Mouse (Mus musculus) B cell, adult 2 months (primary cell): ENCODE measurements around the gene Dact3.

Source experiments
- DNase-seq, 2 experiments: peaks; one replicate each; pipeline ENCODE4 v3.0.0; 2022

Gene Dact3

GRCm38 (mm10) chr7:16875310-16875325 lies at the start of gene Dact3:
Gene Dact3, plus strand, starts transcription at chr7:16875317.
- no peak for DNase-seq

- DNase-seq = peak; percentile 76 to 81
These were observed 49.3 kb upstream of the Dact3 start for GRCm38 (mm10) chr7:16825785-16826184.

GRCm38 (mm10) chr7:16826571-16826970 lies 48.5 kb upstream of the Dact3 start:
- DNase-seq = no peak

DNA sequence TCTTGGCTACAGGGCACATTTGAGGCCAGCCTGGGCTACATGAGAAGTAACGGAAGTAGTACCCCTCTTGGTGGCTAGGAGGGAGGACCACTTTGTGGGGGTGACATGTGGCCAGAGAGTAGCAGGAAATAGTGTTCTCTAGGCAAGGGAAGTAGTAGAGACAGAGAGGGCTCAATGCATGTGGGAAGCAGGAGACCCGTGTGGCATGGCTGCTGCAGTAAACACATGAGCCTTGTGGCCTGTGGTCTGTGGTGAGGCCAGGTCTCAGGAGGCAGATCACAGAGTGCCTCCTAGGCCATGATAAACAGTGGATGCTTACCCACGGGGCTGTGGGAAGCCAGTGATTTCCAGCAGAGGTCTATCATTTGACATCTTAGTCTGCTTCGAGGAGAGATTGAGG lies 47.8 kb upstream of the Dact3 start:
- peak in 1 of 2 experiments; percentile 36 for DNase-seq

GRCm38 (mm10) chr7:16830449-16830848 lies 44.7 kb upstream of the Dact3 start:
- DNase-seq = no peak

DNA sequence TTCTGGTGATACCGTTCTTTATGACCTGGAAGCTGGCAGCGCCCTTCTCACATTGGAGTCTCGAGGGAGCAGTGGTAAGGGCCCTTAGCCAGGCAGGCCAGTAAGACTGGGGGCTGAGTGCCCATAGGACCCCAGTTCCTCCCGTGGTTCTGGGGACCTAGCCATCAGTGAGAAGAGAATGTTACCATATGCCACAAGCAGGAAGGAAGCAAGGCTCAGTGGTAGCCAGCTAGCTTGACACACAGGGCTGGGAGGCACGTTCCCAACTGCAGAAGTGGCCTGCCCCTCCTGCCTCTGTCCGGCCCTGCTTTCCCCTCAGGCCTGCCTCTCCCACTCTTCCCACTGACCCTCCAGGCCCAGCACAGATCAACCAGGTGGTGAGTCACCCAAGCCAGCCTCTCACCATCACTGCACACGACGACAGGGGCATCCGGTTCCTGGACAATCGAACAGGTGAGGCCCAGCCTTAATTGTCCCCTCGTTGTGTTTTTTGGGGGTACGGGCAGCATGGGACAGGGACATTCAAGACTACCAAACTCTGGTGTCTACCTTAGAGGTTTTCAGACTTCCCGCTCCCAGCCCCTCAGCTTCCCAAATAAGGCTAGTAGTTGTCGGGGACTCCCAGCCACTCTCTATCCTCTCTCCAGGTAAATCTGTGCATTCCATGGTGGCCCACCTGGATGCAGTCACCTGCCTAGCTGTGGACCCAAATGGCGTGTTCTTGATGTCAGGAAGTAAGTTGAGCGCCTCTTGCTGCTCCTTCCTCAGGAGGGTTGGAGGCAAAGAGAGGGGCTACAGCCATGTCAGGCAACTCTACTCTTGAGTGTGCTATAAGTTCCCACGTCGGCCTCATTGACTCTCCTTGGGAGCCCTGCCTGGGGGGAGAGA lies 37.0 kb upstream of the Dact3 start:
- peak in 1 of 2 experiments; percentile 31 for DNase-seq

DNA sequence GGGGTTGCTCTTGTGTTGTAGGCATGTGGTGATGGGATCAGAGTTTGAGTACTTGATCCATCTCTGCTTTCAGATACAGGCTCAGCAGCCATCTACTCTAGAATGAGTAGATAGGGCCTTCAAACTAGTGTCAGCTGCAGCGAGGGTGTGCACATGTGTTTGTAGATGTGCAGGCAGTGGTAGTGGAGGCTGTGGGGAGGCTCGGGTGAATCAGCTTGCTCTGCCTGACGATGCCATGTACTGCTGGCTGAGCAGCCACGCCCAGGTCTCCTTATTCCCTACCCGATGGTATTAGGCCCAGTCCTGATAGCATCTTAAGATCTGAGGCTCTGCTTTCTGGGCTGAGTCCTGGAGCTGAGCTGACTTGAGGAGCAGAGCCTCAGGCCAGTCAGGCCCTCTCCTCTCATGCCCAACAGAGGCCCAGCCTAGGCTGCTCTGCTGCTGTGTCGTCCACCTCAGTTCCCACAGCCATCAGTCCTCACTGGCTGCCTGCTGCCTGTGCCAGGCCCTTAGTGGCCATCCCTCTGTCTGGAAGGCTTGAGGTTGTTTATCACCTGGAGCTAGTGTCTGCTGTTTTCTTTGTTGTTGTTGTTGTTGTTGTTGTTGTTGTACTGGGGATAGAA lies 36.2 kb upstream of the Dact3 start:
- no peak for DNase-seq

GRCm38 (mm10) chr7:16839427-16840108 lies 35.5 kb upstream of the Dact3 start:
- no peak for DNase-seq

DNA sequence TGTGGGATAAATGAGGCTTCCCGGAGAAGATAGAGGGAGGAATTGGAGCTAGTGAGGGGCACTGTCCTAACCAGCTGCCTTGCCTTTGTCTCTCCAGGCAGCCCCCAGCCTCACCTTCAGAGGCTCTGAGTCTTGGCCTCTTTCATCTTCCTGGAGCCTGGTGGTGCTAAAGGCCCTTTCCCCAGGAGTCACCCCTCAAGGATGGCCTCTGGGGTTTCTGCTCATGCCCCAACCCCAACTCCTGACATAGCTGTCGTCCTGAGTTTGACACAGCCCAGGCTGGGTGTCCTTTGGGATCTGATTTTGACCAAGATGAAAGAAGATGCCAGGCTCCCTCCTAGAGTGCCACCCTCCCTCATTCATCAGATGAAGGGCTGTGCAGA lies 35.0 kb upstream of the Dact3 start:
- DNase-seq = no peak

- DNase-seq = no peak
These were observed 34.0 kb upstream of the Dact3 start for GRCm38 (mm10) chr7:16841078-16841477.

GRCm38 (mm10) chr7:16841561-16842560 lies 33.3 kb upstream of the Dact3 start:
- peak; percentile 75 to 78 for DNase-seq

- peak; percentile 88 to 89 for DNase-seq
These were observed 32.5 kb upstream of the Dact3 start, which contains the start of gene Prkd2 for GRCm38 (mm10) chr7:16842645-16843063. Gene Prkd2, plus strand, starts transcription at chr7:16842902.

GRCm38 (mm10) chr7:16843441-16844171 lies 31.5 kb upstream of the Dact3 start:
- peak in 1 of 2 experiments; percentile 33 for DNase-seq

DNA sequence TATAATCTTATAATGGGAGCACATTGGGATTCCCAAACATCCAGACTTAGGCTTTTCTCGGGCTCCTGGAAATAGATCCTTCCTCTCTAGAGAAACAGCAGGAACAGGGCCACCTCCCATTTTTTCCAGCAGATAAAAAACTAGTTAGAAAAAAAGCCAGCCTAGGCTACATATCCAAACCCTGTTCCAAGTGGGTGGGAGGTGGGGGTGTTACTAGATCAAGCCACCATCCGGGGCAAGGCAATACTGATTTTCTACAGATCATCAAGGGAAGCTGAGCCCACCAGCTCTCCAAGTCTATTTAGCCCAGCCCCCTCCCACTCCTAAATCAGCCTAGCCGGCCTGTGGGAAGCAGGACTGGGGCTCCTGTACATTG lies 30.4 kb upstream of the Dact3 start:
- DNase-seq = no peak

DNA sequence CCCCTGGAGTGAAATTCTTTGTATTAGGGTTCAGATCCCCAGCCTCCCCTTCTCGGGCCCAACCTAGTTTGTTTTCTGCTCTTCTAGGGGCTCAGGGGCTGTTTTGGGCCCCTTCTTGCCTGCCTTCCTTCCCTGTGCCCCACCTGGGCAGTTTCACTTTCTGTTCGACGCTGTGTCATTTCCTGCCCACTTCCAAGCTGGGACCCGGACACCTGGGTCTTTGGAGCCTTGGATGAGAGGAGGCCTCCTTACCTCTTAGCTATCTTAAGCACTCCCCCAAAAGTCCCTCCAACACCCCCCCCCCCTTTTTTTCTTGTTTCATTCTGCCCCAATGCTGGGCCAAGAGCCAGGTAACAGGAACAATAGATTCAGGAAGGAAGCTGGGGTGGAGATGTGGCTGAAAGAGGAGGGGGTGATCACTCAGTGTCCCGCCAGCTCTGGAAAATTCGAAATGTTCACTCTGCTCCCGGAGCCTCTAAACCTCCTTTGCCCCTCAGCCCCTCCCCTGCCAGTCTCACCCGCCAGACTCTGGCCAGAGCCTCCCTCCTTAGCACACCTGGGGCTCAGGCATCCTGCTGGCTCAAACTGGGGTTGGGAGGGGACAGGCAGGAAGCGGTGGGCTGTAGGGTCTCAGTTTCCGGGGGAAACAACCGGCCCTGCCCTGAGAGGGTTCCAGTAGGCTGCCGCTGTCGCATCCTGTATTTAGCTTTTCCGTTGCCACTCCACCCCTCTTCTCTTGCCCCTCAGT lies 29.9 kb upstream of the Dact3 start:
- peak; percentile 53 to 54 for DNase-seq

- DNase-seq = no peak
These were observed 29.3 kb upstream of the Dact3 start for GRCm38 (mm10) chr7:16845820-16846167.

DNA sequence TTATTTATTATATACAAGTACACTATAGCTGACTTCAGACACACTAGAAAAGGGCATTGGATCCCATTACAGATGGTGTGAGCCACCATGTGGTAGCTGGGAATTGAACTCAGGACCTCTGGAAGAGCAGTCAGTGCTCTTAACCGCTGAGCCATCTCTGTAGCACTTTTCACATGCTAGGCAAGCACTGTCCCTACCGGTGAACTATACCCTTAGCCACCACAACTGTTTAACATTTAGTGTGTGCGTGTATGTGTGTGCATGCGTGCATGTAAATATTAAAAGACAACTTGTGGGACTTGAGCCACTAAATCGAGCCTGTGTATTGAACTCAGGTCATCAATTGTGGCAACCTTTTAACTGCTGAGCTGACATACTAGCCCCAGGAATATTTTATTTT lies 28.3 kb upstream of the Dact3 start:
- DNase-seq = no peak

DNA sequence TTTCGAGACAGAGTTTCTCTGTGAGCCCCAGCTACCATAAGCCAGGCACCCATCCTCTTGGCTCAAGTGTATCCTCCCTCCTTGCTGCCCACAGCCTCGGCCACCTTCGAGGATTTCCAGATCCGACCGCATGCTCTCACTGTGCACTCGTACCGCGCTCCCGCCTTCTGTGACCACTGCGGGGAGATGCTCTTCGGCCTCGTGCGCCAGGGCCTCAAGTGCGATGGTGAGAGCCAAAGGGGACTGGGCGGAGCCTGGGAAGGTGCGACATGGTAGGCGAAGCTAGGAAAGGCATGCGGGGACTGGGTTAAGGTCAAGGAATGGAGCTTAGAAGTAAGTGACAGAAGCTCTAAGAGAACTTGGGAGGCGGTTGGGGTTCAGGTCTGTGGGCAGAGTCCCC lies 27.6 kb upstream of the Dact3 start:
- DNase-seq = no peak

GRCm38 (mm10) chr7:16848579-16848978 lies 26.5 kb upstream of the Dact3 start:
- peak; percentile 72 to 76 for DNase-seq

- no peak for DNase-seq
These were observed 23.5 kb upstream of the Dact3 start for GRCm38 (mm10) chr7:16851636-16852035.

DNA sequence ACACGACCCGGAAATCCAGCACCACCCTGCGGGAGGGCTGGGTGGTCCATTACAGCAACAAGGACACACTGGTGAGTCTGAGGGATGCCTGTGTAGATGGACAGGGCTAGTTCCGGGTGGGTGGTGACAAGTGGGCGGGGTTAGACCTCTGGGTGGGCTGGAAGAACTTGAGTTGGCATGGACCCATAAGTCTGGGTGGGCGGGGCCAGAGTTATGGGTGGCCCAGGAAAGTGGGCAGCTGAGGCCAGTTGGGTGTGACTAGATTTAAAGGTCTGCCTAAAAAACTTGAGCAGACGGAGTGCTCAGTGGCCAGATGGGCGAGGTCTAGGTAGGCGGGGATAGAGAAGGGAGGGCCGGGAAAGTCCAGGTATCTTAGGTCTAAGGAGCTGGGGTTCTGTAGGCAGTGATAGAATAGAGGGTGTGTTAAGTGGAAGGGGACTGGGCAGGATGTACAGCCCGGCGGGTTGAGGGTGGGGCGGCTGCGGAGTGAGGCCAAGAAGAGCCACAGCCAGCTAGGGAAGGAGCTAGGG lies 21.8 kb upstream of the Dact3 start:
- DNase-seq = no peak

DNA sequence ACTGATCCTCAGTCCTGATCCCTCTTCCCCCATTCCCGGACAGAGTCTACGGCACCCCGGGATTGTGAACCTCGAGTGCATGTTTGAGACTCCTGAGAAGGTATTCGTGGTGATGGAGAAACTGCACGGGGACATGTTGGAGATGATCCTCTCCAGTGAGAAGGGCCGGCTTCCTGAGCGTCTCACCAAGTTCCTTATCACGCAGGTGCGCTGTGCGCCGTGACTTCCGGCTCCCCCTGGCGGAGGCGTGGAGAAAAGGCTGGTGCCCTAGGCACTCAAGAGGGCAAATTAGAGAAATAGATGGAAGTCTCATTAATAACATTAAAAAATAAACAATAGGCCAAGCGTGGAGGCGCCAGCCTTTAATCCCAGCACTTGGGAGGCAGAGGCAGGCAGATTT lies 16.8 kb upstream of the Dact3 start:
- peak; percentile 77 to 78 for DNase-seq
